Mouse (Mus musculus): ENCODE data around the gene Gm14401.
"Not testable (repeated sequence)": the region's sequence is repeated elsewhere in the genome, so short reads cannot be mapped to it uniquely, and the experiment has no call there.

Gm14401 gene

GRCm38 (mm10) chr2:177073432-177074423 lies at the start of gene Gm14401:
Gm14401 (plus strand) TSS chr2:177074320.
- DNase-seq (ENCODE audit: low read depth, low spot score), result not testable (repeated sequence)

- DNase-seq (ENCODE audit: low read depth, low spot score), result not testable (repeated sequence)
Observed at GRCm38 (mm10) chr2:177072807-177073206, 1.3 kb upstream of the Gm14401 start.

GRCm38 (mm10) chr2:177075015-177075414 lies 895 bp downstream of the Gm14401 start:
- not testable (repeated sequence) for DNase-seq (ENCODE audit: low read depth, low spot score)

- not testable (repeated sequence) for DNase-seq (ENCODE audit: low read depth, low spot score)
Observed at GRCm38 (mm10) chr2:177079866-177080265, 5.7 kb downstream of the Gm14401 start.

GRCm38 (mm10) chr2:177109086-177109485 lies 35.0 kb downstream of the Gm14401 start:
- not testable (repeated sequence) for DNase-seq (ENCODE audit: low read depth, low spot score)

GRCm38 (mm10) chr2:177129097-177129496 lies 55.0 kb downstream of the Gm14401 start:
- not testable (repeated sequence) for DNase-seq (ENCODE audit: low read depth, low spot score)
